Mouse (Mus musculus): ENCODE measurements around the gene Helt.
A peak's percentile ranks its signal among the peaks of the same experiment; 100 is the strongest.

Gene Helt

DNA sequence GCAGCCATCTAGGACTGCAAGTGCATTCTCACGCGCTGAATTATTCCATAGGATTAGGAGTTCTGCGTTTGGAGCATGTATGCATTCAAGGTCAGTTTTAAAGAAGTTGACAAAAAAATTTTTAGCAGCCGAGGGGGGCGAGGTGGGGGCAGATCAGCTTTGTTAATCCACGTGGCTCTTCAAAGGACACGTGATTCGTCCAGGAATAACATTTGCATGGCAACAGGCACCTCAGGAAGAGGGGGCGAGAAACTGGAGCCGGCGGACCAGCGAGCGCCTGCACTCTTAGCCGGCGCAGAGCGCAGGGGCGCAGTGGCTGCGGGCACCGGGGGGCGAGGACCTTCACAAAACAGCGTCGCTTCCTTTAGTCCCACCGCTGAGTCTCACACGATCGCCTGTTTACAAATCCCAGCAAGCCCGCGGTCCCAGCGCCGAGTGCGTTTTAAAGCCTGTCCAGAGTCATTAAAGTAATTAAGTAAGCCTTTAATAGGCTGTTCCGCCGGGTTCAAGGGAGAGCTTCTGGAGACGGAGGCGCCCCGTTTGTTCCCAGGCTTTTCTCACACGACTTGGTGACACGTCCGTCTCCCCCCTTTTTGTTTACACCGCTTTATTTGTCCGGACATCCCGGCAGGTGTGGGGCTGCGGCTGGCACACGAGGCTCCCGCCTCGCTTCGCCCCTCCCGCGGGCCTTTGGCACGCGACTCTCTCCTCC, at the start of gene Helt:
TSS of gene Helt (minus strand) at position 491 of the 712 bp plus-strand sequence.
- DNase-seq (ENCODE audit: low read depth, low spot score): no peak

DNA sequence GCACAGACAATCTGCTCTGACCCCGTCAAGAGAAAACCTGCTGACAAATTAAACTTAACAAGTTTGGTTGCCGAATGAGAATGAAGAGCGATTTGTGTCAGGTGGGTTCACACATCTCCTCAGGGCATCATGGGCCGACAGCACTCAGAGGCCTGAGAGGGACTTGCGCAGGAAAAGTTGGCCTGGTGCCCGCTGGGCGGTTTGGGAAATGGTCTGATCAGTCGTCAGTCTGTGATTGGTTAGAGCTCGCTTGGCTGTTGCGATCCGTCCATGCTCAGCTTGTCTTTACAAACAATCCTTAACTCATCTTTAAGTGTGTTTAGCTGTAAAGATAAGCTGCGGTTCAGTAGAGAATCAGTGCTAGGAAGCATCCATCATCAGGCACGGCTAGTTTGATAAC, 47.8 kb upstream of the Helt start:
- DNase-seq (ENCODE audit: low read depth, low spot score): no peak

DNA sequence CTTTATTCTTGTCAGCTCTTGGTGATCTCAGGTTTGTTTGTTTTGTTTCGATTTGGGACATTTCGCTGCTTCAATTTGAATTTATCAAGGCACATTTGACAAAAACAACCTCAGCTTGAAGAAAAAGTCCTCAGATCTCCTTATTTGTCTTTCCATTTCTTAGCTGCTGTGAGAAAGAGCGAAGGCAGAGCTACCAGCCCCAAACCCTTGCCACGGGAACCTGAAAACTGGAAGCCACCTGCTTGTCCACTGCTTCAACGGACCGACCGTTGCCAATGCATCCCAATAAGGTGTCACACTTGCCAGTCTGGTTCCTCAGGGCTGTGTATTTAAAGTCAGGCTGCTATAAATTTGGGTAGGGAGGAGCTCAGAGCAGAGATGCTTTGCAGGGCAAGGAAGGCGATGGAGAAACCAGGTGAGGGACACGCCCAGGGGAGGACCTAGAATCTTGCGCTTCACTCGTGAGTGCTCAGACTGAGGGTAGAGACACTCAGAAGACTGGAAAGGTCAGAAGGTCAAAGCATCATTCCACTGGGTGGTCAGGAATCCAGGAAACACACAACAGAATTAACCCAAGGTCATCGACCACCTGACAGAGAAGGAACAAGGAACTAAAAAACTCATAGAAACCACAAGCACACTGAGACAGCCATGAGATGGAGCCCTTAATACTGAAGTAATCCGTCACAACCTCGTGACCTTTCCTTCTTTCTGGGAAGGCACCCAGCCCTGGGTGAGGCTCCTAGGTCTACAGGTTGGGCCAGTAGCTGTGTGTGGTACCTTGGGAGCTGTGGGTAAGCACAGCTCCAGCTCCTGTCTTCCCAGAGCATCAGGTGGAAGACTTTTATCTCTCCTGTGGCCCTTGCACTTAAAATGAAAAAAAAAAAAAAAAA, 46.2 kb upstream of the Helt start:
- no peak for DNase-seq (ENCODE audit: low read depth, low spot score)

DNA sequence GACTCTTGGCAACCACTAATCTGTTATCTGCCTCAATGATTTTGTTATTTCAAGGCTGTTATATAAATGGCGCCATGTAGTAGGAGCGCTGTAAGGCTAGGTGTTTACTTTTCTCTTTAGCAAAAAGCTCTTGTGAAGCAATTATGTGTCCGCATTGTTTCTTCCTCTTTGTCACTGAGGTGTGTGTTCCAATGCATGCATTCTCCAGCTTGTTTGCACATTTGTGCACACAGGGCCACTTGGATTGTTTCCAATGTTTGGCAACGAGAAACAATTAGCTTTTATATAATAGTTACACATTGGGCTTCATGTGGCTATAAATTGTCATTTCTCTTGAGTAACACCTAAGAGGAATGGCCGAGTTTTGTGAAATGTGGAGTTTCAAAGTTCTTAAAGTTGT, 44.8 kb upstream of the Helt start:
- DNase-seq (ENCODE audit: low read depth, low spot score): no peak

DNA sequence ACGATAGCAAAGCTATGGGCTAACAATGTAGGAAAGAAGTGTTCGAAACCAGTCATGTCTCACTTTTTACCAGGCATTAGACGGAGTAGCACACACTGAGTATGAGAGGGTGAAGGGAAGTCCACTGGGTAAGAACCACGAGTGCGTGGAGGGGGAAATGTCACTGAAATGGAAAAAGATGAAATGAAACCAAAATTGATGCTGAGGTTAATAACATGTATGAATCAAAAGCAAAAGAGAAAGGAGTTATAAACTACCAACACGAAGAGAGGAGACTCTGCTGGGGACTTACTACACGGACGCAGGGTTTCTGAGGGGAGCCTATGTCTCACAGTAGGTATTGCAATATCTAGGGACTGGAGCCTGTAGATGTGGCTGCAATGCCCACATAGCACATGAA, 41.9 kb upstream of the Helt start:
- no peak for DNase-seq (ENCODE audit: low read depth, low spot score)

DNA sequence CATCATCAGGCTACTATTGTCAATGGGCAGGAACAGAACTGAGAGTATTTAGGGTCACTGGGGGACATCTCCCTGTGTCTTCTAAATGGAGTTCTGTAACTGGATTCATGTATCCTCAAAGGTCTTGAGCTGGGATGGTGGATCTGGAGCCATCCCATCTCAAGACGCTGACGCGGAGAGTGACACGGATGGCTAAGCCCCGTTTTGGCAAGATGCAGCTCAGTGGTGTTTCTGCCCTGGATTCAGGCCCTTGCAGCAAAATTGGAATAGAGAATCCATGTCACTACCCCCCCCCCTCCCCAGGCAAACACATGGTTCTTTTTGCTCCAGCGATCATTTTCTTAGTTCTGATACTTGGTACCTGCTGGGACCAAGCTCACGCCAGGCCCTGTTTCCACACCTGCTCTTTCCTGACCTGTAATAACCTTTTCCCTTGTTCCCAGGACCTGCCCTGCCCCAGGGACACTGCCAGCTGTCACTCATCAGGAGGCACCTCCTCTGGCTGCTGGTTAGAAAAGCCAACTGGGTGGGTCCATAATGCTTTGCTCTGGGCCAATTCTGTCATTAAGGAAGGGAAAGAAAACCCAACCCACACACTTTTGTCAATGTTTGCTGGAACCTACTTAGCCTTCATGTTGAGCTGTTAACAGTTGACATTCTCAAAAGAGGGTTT, 38.1 kb upstream of the Helt start:
- DNase-seq (ENCODE audit: low read depth, low spot score): no peak

DNA sequence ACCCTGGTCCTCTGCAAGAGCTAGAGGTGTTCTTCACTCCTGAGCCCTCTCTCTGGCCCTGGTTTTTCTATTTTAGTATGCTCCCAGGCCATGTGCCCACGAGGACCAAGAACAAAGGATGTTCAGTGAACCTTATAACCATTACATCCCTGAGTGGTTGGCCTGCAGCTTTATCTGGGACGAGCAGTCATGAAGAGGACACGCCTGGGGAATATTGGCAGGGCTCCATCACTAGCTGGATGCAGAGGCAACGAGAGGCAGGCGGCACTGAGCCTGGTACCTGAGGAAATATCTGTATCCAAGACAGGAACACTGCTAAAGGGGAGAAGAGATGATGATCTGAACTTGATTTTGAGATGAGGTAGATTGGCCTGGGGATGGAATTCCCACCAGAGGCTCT, 37.3 kb upstream of the Helt start:
- DNase-seq (ENCODE audit: low read depth, low spot score): no peak

DNA sequence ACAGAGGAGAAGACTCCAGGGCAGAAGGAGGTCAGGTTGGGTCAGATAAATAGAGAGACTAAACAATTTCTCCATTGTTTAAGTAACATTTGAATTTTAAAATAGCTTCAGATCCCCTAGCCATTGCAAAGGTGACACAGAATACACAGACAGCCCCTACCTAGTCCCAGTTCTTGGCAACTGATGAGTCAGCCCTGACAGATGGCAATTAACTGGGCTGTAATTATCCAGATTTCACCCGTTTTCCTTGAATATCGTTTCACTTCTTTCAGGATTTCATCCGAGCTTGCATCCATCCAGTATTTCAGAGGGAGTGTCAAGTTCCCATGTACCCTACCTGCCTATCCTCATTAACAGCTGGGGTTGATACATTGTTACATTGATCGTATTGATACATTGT, 34.9 kb upstream of the Helt start:
- no peak for DNase-seq (ENCODE audit: low read depth, low spot score)

DNA sequence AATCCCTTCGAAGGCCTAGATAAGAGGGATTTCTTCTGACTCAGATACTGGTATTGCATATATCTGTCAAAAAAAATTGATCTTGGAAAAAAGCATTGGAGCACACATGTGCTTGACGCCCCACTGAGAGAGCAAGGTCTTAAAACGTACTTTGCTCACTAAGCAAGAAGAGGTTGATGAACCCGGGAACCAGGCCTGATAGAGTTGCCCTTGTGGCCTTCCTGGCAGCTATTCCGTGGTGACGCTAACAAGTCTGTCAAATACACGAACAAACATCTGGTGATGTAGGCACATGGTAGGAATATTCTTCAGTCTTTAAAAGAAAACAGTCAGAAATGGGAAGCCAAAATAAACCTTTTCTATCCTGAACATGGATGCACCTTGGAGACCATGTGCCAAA, 32.8 kb upstream of the Helt start:
- DNase-seq (ENCODE audit: low read depth, low spot score): no peak

DNA sequence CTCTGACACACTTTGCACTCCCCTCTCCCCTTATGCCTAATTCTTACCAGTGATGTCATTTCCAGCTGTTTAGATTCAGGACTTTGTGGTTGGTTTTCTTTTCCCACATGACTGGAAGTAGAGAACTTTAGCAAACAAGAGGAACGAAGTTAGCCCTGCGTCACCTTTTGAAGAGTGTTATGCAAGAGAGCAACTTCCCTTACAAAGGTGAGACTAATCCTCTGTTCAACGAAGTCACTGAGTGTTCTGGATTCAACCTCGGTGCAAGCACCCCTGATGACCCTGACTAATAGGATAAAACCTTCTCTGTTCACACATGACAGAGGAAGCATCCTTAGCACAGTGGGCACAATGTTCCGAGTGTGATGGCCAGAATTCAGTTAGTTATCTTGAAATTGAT, 32.2 kb upstream of the Helt start:
- DNase-seq (ENCODE audit: low read depth, low spot score): no peak

DNA sequence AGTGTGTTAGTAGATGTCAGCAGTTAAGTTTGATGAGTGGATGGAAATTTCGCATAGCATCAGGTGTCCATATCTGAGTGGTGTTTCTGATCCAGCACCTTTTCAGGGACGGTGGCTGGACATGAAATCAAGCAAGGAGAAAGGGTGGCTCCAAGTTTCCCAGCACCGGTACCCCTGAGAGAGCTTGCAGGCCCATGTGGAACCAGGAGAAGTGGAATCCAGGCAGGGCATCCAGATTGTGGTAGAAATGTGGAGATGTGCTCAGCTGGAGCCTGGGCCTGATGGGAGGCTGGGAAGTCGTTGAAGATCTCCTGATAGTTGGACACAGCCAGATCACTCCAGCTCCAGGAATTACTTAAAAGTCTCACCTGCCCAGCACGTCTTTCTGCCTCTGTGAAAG, 30.2 kb upstream of the Helt start:
- no peak for DNase-seq (ENCODE audit: low read depth, low spot score)

DNA sequence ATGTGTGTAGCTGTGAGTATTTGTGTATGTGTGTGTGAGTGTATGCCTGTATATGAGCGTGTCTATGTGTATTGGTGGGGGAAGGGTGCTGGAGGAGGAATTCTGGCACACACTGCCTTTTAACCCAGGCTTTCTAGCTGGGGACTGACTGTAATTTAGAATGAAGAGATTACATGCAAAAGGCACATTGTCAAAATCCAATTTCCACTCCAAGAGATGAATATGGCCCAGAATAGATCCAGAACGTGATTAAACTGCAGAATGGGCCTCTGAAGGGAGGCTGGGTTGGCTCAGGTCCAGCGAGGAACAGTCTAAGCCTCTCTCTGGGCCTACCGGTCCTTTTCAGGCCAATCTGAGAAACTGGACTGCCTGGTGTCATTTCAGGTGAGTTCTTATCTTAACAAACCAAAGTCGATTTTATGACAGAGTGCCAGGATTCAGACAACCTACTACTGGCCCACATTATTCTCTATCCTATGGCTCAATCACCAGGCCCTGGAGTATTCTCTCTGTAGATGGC, 29.3 kb upstream of the Helt start:
- DNase-seq (ENCODE audit: low read depth, low spot score): no peak

DNA sequence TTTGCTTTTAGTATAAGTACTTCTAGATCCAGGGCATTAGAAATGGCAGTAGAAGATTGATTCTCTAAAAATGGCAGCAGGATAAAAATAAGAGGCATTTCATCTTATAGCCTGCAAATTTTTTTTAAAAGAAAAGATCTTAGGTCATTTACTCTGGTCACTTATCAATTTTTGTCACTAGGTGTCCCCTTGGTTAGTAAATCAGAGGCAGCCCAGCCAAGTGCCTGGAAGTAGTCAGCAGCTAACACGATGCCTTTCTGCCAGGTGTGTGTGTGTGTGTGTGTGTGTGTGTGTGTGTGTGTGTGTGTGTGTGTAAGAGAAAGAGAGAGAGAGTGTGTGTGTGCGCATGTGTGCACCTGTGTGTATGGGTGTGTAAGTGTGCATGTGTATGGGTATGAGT, 28.4 kb upstream of the Helt start:
- DNase-seq (ENCODE audit: low read depth, low spot score): no peak

DNA sequence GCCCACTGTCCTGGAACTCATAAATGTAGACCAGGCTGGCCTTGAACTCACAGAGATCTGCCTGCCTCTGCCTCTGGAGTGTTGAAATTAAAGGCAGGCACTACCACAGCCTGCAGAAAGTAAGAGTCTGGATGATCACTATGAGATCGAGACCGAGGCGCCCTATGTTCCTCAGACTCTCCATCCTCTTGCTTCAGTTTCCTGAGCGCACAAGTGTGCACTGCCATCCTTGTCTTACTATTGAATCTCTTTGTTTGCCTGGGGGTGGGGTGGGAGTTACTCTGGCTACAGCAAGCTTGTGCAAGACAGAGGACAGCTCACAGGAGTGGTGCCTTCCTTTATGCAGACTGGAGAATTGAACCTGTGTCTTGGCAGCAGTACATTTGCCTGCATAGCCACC, 27.9 kb upstream of the Helt start:
- no peak for DNase-seq (ENCODE audit: low read depth, low spot score)

DNA sequence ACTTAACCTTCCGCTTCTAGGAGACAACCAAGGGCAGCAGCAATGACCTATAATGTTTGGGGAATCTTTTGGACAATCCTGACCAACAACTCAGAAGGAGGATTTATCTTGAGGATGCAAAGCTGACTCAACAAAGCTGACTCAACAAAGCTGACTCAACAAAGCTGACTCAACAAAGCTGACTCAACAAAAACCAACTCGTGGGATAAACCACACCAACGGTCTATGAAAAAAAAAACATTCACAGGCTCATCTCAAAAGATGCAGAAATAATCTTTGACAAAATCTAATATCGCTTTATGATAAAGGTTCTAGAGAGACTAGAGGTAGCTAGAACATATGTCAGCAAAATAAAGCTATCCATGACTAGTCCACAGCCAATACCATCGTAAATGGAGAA, 24.3 kb upstream of the Helt start:
- DNase-seq (ENCODE audit: low read depth, low spot score): no peak

DNA sequence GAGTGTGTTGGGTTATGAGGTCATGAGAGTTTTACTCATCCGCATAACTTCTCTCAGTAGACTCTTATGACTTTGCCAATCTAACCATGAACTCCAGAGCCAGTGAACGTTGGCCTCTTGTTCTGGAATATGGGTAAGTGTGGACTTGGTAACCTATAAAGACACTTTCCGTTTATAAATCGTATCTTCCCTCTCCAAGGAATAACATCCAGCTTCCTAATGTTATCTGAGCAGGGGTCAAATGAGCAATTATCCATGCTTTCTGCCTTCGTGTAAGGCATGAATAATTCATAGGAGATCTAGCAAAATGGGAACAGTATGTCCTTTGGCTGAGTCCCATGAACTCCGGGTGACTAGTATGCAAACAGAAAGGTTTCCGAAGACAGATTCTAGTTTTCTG, 22.7 kb upstream of the Helt start:
- DNase-seq (ENCODE audit: low read depth, low spot score): no peak

DNA sequence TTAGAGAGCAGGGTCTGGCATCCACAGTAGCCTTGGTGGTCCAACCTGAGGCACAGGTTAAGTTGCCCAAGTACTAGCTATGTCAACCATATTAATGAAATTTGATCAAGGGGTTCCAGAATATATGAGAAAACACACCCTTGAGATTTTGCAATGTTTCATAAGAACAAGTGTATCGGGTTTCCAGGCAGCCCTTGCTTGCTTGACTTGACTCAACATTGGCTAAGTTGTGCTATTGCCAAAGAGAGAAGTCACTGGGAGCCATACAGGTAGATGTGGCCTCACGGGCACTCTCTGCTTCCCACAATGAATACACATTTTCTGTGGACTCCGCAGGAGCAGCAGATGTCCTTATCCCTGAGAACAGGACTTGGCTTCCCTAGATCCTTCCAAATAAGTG, 19.3 kb upstream of the Helt start:
- DNase-seq (ENCODE audit: low read depth, low spot score): no peak

DNA sequence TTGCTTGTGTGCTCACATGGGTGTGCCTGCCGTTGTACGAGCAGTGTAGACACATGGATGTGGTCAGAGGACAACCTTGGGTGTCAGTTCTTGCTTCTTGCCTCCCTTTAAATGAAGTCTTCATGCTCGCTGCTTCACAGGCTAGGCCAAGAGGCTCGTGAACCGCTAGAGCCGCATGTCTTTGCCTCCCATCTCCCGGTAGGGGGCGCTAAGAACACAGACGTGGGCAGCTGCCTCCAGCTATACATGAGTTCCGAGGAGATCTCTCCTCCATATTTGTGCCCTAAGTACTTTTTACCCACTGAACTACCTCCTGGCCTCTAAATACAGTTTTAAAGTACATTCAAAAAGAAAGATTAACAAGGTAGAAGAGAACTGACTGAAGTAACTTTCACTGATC, 16.7 kb upstream of the Helt start:
- DNase-seq (ENCODE audit: low read depth, low spot score): peak; percentile 61

DNA sequence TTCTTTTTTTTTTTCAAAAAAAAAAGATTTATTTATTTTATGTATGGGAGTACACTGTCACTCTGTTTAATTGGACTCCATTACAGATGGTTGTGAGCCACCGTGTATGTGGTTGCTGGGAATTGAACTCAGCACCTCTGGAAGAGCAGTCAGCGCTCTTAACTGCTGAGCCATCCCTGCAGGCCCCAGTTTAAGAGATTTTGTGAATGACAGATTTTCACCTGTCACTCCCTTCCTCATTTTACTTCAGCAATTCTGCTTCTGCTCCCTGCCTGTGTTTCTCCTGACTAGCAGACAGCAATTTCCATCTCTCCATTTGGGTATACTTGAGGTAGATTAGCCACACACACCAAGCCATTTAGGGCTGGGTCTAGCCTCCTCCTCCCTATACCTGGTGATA, 13.7 kb upstream of the Helt start:
- no peak for DNase-seq (ENCODE audit: low read depth, low spot score)

DNA sequence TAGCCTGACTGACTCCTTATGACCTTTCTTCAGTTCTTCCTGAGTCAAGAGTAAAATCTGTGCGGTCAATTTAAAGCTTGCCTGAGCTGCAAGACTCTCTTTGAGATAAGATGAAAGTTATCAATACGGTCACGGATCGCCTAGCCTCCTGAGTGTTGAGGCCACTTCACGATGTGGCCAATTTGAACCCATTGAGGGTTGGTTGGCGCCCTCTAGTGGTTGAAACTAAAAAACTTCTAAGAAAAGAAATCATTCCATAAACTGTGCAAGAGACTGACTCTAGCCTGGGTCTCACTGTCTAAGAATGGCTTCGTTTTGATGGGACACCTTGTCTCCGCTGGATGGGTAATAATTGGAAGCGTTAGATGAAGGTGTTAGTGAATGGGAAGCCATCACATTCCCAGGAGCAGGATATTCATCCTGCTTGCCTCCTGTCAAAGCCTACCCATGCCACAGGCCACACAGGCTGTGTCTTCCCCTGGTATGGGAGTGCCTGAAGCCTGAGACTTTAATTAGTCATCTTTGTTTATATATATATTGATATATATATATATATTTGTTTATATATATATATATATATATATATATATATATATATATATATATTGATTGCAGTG, 11.4 kb upstream of the Helt start:
- DNase-seq (ENCODE audit: low read depth, low spot score): peak; percentile 57

DNA sequence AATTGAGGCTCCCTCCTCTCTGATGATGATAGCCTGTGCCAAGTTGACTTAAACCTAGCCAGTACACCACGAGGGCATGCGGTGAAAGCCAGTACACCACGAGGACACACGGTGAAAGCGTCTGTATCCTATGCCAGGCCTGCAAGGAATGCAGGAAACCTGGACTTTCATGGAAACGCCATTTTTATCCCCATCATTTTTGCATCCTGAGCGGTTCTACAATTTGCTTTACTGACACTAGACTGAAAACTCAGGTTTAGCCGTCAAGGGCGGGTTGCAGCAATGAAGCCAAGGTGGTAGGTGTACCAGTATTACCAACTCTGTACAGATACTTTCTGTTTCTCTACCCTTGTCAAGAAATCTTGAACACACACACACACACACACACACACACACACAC, 7.7 kb upstream of the Helt start:
- no peak for DNase-seq (ENCODE audit: low read depth, low spot score)

DNA sequence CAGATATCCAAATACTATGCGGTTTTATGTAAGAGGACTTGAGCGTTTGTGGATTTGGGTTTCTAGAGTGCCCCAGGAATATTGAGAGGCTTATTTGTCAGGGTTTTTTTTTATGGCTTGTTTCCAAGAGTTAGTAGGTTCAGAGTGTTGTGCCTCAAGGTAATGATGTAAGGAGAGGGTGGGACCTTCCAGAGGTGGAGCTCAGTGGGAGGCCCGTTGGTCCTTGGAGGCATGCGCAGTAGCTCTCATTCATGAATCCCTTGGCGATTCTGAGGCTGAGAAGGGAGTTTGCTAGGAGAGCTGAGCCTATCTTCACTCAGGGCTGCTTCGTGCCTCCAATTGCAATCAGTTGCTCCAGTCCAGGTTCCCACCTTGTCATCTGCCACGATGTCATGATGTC, 4.4 kb upstream of the Helt start:
- no peak for DNase-seq (ENCODE audit: low read depth, low spot score)
